Mouse (Mus musculus) layer of hippocampus, adult 18-20 months (tissue): Measurements from ENCODE around the gene Plcl2. TPM values are rescaled to one million over a fixed set of nuclear protein-coding genes. Genes with fewer than 3 reads are reported as not detected.
"Not testable (repeated sequence)": the region's sequence is repeated elsewhere in the genome, so short reads cannot be mapped to it uniquely, and the experiment has no call there.

ENCODE experiments used
- DNase-seq, 2 experiments: peaks; one replicate each; pipeline ENCODE4 v3.0.0; 2022; ENCODE audit warnings: low spot score in 2 of 2
- total RNA-seq, 2 experiments: library from RNA; stranded (reverse); gene quantifications; 2 replicates each; pipeline ENCODE4 v1.2.3; 2021

Plcl2 gene
- total RNA-seq, 2 experiments from 2014 or later, result 57.7 to 59.3 TPM

DNA sequence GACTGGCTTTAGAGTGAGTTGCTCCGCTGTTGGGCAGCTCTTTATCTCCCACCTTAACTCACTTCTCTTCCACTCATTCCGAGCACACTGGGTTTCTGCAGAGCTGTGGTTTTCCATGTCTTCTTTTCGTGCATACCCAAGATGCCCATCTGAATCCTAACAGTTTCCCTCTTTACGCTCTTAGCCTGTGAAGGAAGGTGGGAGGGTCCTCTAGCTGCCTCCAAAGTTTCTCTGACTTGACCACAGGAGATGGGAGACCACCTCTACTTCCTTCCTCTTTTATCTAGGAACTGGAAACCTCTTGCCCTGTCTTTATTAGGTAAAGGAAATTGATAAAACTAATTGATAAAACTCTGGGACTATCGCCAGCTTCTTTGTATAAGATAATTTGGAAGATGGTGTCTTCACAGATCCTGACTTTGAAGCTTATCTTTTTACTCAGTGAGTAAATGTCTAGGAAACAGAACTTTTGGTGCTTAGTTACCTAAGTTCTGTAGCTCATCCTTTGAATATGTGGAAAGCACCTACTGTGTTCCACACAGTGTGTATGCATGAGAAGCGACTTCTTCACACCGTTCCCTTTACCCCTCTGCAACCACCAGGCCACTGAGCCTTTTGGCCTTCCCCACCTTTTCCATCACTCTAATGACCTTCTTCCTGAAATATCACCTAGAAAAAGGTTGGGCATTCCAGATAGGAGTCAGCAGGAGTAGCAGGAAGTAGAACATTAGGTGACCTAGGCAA lies 111.8 kb downstream of the Plcl2 start:
- DNase-seq, result no peak

DNA sequence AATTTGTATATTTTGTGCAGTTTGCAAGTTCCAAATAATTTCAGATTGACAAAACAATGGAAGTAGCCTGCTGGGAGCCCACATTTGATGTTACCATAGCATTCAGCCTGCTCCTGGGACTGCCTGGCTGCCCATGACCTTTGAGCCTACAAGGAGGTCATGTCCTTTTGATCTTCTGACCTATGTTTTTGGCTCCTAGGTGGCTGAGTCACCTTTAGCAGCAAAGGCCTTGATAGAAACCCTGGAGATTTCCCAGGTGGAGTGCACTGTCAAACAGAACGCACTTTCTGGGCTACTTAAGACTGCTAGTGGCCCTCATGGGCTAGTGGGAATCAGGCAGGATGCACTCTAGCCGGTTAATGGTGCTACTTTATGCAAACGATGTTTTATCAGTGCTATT lies 112.8 kb downstream of the Plcl2 start:
- no peak for DNase-seq

- no peak for DNase-seq
Measured at GRCm38 (mm10) chr17:50625584-50625983, 116.4 kb downstream of the Plcl2 start.

GRCm38 (mm10) chr17:50627658-50628057 lies 118.5 kb downstream of the Plcl2 start:
- no peak for DNase-seq

DNA sequence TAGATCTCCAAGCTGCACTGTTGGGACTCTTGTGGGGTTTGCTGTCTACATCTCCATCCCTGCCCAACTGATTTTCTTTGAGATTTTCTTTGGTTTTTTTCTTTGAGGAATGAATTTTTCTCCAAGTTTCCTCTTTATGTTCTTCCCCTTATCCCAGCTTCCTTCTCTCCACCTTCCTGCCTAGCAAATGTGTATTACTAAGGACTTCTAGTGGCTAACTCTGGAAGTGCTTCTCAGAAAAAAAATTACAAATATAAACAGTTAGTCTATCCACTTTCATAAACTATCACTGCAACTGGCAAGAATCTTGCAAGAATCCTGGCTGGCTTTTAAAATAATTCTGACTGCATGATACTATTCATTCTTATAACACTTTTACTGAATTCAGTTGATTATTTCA lies 119.5 kb downstream of the Plcl2 start:
- DNase-seq, result no peak

- not testable (repeated sequence) for DNase-seq
Measured at GRCm38 (mm10) chr17:50630992-50631391, 121.8 kb downstream of the Plcl2 start.

- no peak for DNase-seq
Measured at GRCm38 (mm10) chr17:50634008-50634871, 125.0 kb downstream of the Plcl2 start.

- no peak for DNase-seq
Measured at GRCm38 (mm10) chr17:50635961-50636585, 126.9 kb downstream of the Plcl2 start.

- DNase-seq, result no peak
Measured at GRCm38 (mm10) chr17:50638791-50639190, 129.6 kb downstream of the Plcl2 start.

- DNase-seq, result peak in 1 of 2 experiments; percentile 43
Measured at GRCm38 (mm10) chr17:50641076-50641610, 131.9 kb downstream of the Plcl2 start.

- DNase-seq, result peak in 1 of 2 experiments; percentile 58
Measured at GRCm38 (mm10) chr17:50641879-50642278, 132.7 kb downstream of the Plcl2 start.

- no peak for DNase-seq
Measured at GRCm38 (mm10) chr17:50643356-50643755, 134.2 kb downstream of the Plcl2 start.

- DNase-seq, result no peak
Measured at GRCm38 (mm10) chr17:50643989-50644388, 134.8 kb downstream of the Plcl2 start.

- DNase-seq, result not testable (repeated sequence)
Measured at GRCm38 (mm10) chr17:50648141-50648540, 138.9 kb downstream of the Plcl2 start.

DNA sequence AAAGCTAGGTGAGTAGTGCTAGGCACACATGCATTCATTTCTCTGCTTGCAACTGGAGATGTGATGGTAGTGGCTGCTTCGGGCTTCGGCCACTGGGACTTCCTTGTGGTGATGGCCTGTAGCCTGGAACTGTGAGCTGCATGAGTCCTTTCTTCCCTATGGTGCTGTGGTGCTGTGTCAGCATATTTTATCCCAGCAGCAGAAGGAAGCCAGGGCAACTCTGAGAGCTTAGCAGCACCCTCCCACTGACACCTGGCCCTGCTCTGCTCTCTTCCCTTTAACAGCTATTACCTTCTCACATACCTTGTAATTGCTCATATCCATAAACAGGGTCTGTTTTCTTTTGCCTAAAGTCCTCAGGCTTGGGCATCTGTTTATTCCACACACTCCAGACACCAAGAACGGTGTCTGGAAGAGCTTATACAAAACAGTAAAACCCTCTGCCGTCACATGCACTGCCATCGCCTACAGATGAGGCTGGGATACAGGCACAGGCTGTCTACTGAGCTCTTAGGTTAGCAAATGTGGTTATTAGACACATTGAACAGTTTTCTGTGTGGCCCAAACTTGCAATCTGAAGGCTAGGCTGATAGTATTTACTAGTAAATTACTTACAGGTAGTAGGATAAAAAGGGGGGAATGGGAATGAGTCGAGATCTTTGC lies 139.7 kb downstream of the Plcl2 start:
- DNase-seq, result no peak

GRCm38 (mm10) chr17:50650535-50651223 lies 141.5 kb downstream of the Plcl2 start:
- peak; percentile 76 to 91 for DNase-seq

DNA sequence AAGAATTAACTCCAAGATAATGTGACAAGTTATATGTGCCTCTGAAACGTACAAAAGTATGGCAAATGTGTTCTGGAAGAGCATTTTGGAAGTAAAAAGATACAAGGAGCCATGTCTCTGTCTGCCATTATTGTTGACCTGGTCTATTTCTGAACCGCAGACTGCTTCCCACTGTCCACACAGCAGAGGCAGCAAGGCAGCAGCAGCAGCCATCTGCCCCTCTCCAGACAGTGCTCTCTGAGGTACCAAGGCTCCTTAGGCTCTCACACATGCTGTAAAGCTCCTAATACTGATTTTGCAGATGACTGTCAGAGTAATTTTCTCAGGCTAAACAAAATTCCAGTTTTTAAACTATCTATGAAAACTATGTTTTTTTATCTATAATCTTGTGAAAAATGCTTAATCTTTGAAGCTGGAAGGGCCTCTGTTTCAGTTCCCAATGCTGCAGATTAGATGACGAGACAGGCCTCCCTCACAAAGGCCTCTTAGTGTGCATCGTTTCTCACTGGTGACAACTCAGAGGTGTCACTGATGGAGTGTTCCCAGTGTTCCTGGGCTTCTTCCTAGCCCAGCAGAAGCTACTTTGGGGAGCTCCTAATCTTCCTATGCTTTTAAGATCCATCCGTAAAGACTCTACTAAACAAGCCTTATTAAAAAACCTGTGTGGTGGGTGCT lies 145.7 kb downstream of the Plcl2 start:
- DNase-seq, result no peak

GRCm38 (mm10) chr17:50655416-50655776 lies 146.2 kb downstream of the Plcl2 start:
- DNase-seq, result no peak

DNA sequence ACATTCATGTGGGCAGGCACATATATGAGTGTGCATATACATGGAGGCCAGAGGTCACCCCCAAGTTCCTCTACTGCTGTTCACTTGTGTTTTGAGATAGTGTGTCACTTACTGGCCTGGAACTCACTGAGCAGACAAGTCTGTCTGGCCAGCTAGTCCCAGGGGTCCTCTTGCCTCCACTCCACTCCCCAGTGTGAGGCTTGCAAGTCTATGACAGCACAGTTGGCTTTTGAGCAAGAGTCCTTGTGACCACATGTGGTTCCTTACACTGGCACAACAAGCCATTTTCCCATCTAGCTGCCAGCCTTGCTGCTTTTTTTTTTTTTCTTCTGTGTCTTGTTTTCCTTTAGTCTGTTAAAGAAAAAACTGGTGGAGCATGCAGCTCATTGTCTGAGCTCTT lies 148.1 kb downstream of the Plcl2 start:
- DNase-seq, result no peak

DNA sequence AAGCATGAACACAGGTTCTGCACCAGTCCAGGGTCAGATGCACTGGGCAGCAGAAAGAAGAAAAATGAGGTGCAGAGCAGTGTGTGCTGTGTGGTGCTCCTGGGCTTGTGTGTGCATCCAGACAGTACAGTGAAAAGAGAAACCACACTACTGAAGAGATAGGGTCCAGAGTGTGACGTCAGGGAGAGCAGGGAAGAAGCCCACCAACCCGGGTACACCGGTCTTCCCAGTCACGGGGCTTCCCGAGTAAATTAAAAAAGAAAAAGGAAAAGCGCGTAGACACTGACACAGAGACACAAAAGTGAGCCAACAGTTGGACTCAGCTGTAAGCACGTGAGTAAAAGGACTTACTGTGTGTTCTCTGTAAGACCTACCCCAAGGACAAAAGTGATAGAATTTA lies 149.7 kb downstream of the Plcl2 start:
- DNase-seq, result no peak
